Mouse (Mus musculus) neural tube, embryonic 13.5 days (tissue): ENCODE measurements around the gene Gm8113. TPM values are rescaled to one million over a fixed set of nuclear protein-coding genes. Genes with fewer than 3 reads are reported as not detected.
"Not testable (repeated sequence)": the region's sequence is repeated elsewhere in the genome, so short reads cannot be mapped to it uniquely, and the experiment has no call there.

ENCODE experiments used
- ATAC-seq: fragments of 200-750 bp; cut with Nextera tagmentation; 2 replicates; pipeline ENCODE4 v1.8.0; 2017; ENCODE audit warnings: low read depth, mild to moderate bottlenecking, moderate TSS enrichment, moderate library complexity
- H3K27ac ChIP-seq: fragments of 300-500 bp; sonication (generic); replicated peaks from 2 replicates; pipeline ENCODE4 v1.5.1; 2015; ENCODE audit warnings: moderate library complexity, mild to moderate bottlenecking, inconsistent platforms
- H3K27me3 ChIP-seq: fragments of 300-500 bp; sonication (generic); 2 replicates; pipeline ENCODE4 v1.6.1; 2015; ENCODE audit warnings: mild to moderate bottlenecking, inconsistent platforms
- H3K36me3 ChIP-seq: fragments of 300-500 bp; sonication (generic); 2 replicates; pipeline ENCODE4 v1.6.1; 2015; ENCODE audit warnings: mild to moderate bottlenecking, inconsistent platforms
- H3K4me1 ChIP-seq: fragments of 300-500 bp; sonication (generic); replicated peaks from 2 replicates; pipeline ENCODE4 v1.6.1; 2015; ENCODE audit warnings: inconsistent platforms
- H3K4me2 ChIP-seq: fragments of 300-500 bp; sonication (generic); 2 replicates; pipeline ENCODE4 v1.6.1; 2015; ENCODE audit warnings: inconsistent platforms, mild to moderate bottlenecking, moderate library complexity
- H3K4me3 ChIP-seq: fragments of 300-500 bp; sonication (generic); 2 replicates; pipeline ENCODE4 v1.5.1; 2015; ENCODE audit warnings: mild to moderate bottlenecking, inconsistent platforms
- H3K9ac ChIP-seq: fragments of 300-500 bp; sonication (generic); 2 replicates; pipeline ENCODE4 v1.6.1; 2015; ENCODE audit warnings: moderate library complexity, mild to moderate bottlenecking, inconsistent platforms
- H3K9me3 ChIP-seq: fragments of 300-500 bp; sonication (generic); 2 replicates; pipeline ENCODE4 v1.6.1; 2016; ENCODE audit warnings: inconsistent platforms
- WGBS: fragments of 180-500 bp; shearing (Covaris S2); methylation state at CpG from one replicate; pipeline ENCODE4 v1.1.7; 2015; 5-methylcytosine and 5-hydroxymethylcytosine counted together
- polyA plus RNA-seq: library from polyadenylated mRNA; unstranded; fragments of >200 nt; fragmentation: Nextera tagmentation; extraction: Ambion mirVana; gene quantifications from 2 replicates; pipeline ENCODE4 v1.2.1, GENCODE M21; 2015

Gm8113 gene
- polyA plus RNA-seq, result 5.7 and 6.5 TPM in 2 replicates

- ATAC-seq, result peak; percentile 99
- not testable (repeated sequence) for H3K27me3 ChIP-seq, H3K36me3 ChIP-seq, H3K9me3 ChIP-seq, H3K4me1 ChIP-seq
- Histone ChIP-seq H3K4me2 (peak within 1 kb of the TSS; percentile 52), H3K4me3 (peak within 1 kb of the TSS; percentile 48), H3K27ac (peak within 1 kb of the TSS; percentile 87), H3K9ac (peak within 1 kb of the TSS; percentile 71)
- WGBS, result 10% methylated on average over 10 of the region's 10 CpGs
These were observed at the start of gene Gm8113 for GRCm38 (mm10) chr14:43924688-43925403. Gene Gm8113, plus strand, starts transcription at chr14:43925390.

GRCm38 (mm10) chr14:43875417-43875816 is 49.8 kb upstream of the Gm8113 start, which contains the start of gene Ear1:
Gene Ear1, minus strand, starts transcription at chr14:43875517.
- 76% methylated on average over 3 of the region's 3 CpGs for WGBS

GRCm38 (mm10) chr14:43877789-43878188 is 47.4 kb upstream of the Gm8113 start:
- H3K9me3 ChIP-seq, H3K27me3 ChIP-seq, H3K9ac ChIP-seq, H3K4me1 ChIP-seq, H3K36me3 ChIP-seq, H3K4me2 ChIP-seq, ATAC-seq, H3K27ac ChIP-seq, H3K4me3 ChIP-seq: not testable (repeated sequence)
- 63% methylated on average over 1 of the region's 2 CpGs for WGBS

More at GRCm38 (mm10) chr14:43875417-43875816, 49.8 kb upstream of the Gm8113 start, which contains the start of gene Ear1:
- ATAC-seq, H3K9ac ChIP-seq, H3K27me3 ChIP-seq, H3K9me3 ChIP-seq, H3K4me2 ChIP-seq, H3K4me1 ChIP-seq, H3K36me3 ChIP-seq, H3K4me3 ChIP-seq, H3K27ac ChIP-seq: not testable (repeated sequence)

GRCm38 (mm10) chr14:43879966-43880545 is 45.1 kb upstream of the Gm8113 start:
- H3K9ac ChIP-seq, H3K9me3 ChIP-seq, H3K4me2 ChIP-seq, H3K27me3 ChIP-seq, H3K4me3 ChIP-seq, H3K36me3 ChIP-seq, ATAC-seq, H3K4me1 ChIP-seq, H3K27ac ChIP-seq: not testable (repeated sequence)
- WGBS, result 83% methylated on average over 5 of the region's 5 CpGs

GRCm38 (mm10) chr14:43886235-43886634 is 39.0 kb upstream of the Gm8113 start:
- not testable (repeated sequence) for H3K9me3 ChIP-seq, H3K4me3 ChIP-seq, H3K4me2 ChIP-seq, H3K9ac ChIP-seq, ATAC-seq, H3K27me3 ChIP-seq, H3K4me1 ChIP-seq, H3K27ac ChIP-seq, H3K36me3 ChIP-seq
- 60% methylated on average over 1 of the region's 1 CpGs for WGBS

- not testable (repeated sequence) for H3K4me1 ChIP-seq, H3K9me3 ChIP-seq, H3K4me3 ChIP-seq, H3K36me3 ChIP-seq, ATAC-seq, H3K27ac ChIP-seq, H3K9ac ChIP-seq, H3K4me2 ChIP-seq, H3K27me3 ChIP-seq
- WGBS, result 87% methylated on average over 1 of the region's 1 CpGs
These were observed 33.9 kb upstream of the Gm8113 start for GRCm38 (mm10) chr14:43891288-43891687.

GRCm38 (mm10) chr14:43895357-43895756 is 29.8 kb upstream of the Gm8113 start:
- not testable (repeated sequence) for ATAC-seq, H3K4me2 ChIP-seq, H3K9me3 ChIP-seq, H3K27me3 ChIP-seq, H3K27ac ChIP-seq, H3K9ac ChIP-seq, H3K4me3 ChIP-seq, H3K4me1 ChIP-seq, H3K36me3 ChIP-seq
- 47% methylated on average over 2 of the region's 2 CpGs for WGBS

GRCm38 (mm10) chr14:43898577-43898976 is 26.6 kb upstream of the Gm8113 start:
- H3K9me3 ChIP-seq, H3K4me1 ChIP-seq, H3K27ac ChIP-seq, H3K36me3 ChIP-seq, ATAC-seq, H3K4me3 ChIP-seq, H3K27me3 ChIP-seq, H3K4me2 ChIP-seq, H3K9ac ChIP-seq: not testable (repeated sequence)
- 98% methylated on average over 3 of the region's 3 CpGs for WGBS

GRCm38 (mm10) chr14:43918214-43918613 is 7.0 kb upstream of the Gm8113 start:
- ATAC-seq, H3K27me3 ChIP-seq, H3K9ac ChIP-seq, H3K4me1 ChIP-seq, H3K27ac ChIP-seq, H3K9me3 ChIP-seq, H3K36me3 ChIP-seq, H3K4me3 ChIP-seq, H3K4me2 ChIP-seq: not testable (repeated sequence)

- not testable (repeated sequence) for H3K9ac ChIP-seq, H3K27me3 ChIP-seq, ATAC-seq, H3K36me3 ChIP-seq, H3K4me2 ChIP-seq, H3K27ac ChIP-seq, H3K4me1 ChIP-seq, H3K9me3 ChIP-seq, H3K4me3 ChIP-seq
- WGBS, result 91% methylated on average over 3 of the region's 3 CpGs
These were observed 1.7 kb upstream of the Gm8113 start, which contains the start of gene Ear10 for GRCm38 (mm10) chr14:43923459-43923858. Gene Ear10, minus strand, starts transcription at chr14:43923559.

GRCm38 (mm10) chr14:43925404-43925950 is 287 bp downstream of the Gm8113 start:
- ATAC-seq, result peak; percentile 94
- peak overlapping the region; percentile 87 for H3K27ac ChIP-seq
- not testable (repeated sequence) for H3K4me1 ChIP-seq, H3K9me3 ChIP-seq, H3K27me3 ChIP-seq, H3K36me3 ChIP-seq
- peak overlapping the region; percentile 71 for H3K9ac ChIP-seq
- peak overlapping the region; percentile 52 for H3K4me2 ChIP-seq
- H3K4me3 ChIP-seq, result peak overlapping the region; percentile 48
- WGBS, result 6% methylated on average over 21 of the region's 21 CpGs

- H3K27ac ChIP-seq, H3K9me3 ChIP-seq, H3K27me3 ChIP-seq, ATAC-seq, H3K4me3 ChIP-seq, H3K4me2 ChIP-seq, H3K36me3 ChIP-seq, H3K9ac ChIP-seq, H3K4me1 ChIP-seq: not testable (repeated sequence)
- WGBS, result 19% methylated on average over 8 of the region's 8 CpGs
These were observed 7.8 kb downstream of the Gm8113 start for GRCm38 (mm10) chr14:43932991-43933390.
